Mouse (Mus musculus) kidney, postnatal 0 days (tissue): ENCODE measurements around the gene Wdr70. TPM values are rescaled to one million over a fixed set of nuclear protein-coding genes. Genes with fewer than 3 reads are reported as not detected.

Experiments
- ATAC-seq: fragments of 200-750 bp; cut with Nextera tagmentation; replicated peaks from 2 replicates; pipeline ENCODE4 v1.8.0; 2017; ENCODE audit warnings: low read depth, moderate number of reproducible peaks, moderate TSS enrichment, moderate library complexity; ENCODE audit not compliant: low FRiP score
- DNase-seq: peaks from one replicate; pipeline ENCODE4 v3.0.0-alpha.2; 2016; ENCODE audit warnings: low spot score
- H3K27ac ChIP-seq: fragments of 300-500 bp; sonication (generic); 2 replicates; pipeline ENCODE4 v1.5.1; 2014; ENCODE audit warnings: mild to moderate bottlenecking
- H3K27me3 ChIP-seq: fragments of 300-500 bp; sonication (generic); 2 replicates; pipeline ENCODE4 v1.6.1; 2014; ENCODE audit warnings: low read length, mixed read lengths; ENCODE audit not compliant: insufficient read depth
- H3K36me3 ChIP-seq: fragments of 300-500 bp; sonication (generic); 2 replicates; pipeline ENCODE4 v1.6.1; 2014; ENCODE audit warnings: low read length, mixed read lengths; ENCODE audit not compliant: insufficient read depth
- H3K4me1 ChIP-seq: fragments of 300-500 bp; sonication (generic); replicated peaks from 2 replicates; pipeline ENCODE4 v1.6.1; 2014; ENCODE audit warnings: antibody characterized with exemption, low read length, mixed read lengths; ENCODE audit not compliant: insufficient read depth
- H3K4me2 ChIP-seq: fragments of 300-500 bp; sonication (generic); 2 replicates; pipeline ENCODE4 v1.6.1; 2014; ENCODE audit warnings: mild to moderate bottlenecking, low read length, moderate library complexity, mixed read lengths
- H3K4me3 ChIP-seq: fragments of 300-500 bp; sonication (generic); replicated peaks from 2 replicates; pipeline ENCODE4 v1.5.1; 2014; ENCODE audit warnings: low read depth, low read length
- H3K9ac ChIP-seq: fragments of 300-500 bp; sonication (generic); 2 replicates; pipeline ENCODE4 v1.6.1; 2014; ENCODE audit warnings: low read depth, low read length
- H3K9me3 ChIP-seq: fragments of 300-500 bp; sonication (generic); replicated peaks from 2 replicates; pipeline ENCODE4 v1.6.1; 2016; ENCODE audit warnings: low read length, inconsistent platforms, mixed read lengths
- CTCF ChIP-seq: IDR thresholded peaks from 2 replicates; pipeline ENCODE4 v1.5.1; 2016; ENCODE audit warnings: antibody characterized with exemption, low read depth, mild to moderate bottlenecking, moderate library complexity
- WGBS: fragments of 180-500 bp; shearing (Covaris S2); extraction: QIAGEN DNeasy Blood & Tissue Kit; methylation state at CpG from one replicate; pipeline ENCODE4 v1.1.7; 2014; 5-methylcytosine and 5-hydroxymethylcytosine counted together
- polyA plus RNA-seq: library from polyadenylated mRNA; unstranded; fragments of >200 nt; fragmentation: Nextera tagmentation; extraction: Ambion mirVana; gene quantifications from 2 replicates; pipeline ENCODE4 v1.2.1, GENCODE M21; 2015

Wdr70 gene
- polyA plus RNA-seq, 1 experiment from 2014 or later = 39.5 TPM

DNA sequence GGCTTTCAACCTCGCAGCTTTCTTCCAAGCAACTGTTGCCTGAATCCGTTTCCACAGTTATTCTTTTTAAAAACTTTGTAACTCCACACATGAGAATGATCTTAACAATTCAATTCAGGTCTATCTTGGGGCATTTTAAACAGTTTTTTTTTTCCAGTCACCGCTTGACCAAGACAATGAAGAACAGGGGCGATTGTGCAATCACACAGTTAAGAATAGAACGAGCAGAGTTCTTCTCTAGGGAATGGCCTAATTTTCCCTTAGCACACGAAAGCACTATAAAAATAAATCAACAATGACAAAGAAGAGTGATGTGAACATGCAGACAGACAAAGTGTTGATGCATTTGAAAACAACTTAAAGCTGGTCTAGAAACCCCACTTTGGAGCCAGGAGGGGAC is 223.1 kb downstream of the Wdr70 start:
- no peaks in the 10 kb centered on the region for H3K36me3 ChIP-seq
- H3K9me3 ChIP-seq = no peaks in the 10 kb centered on the region
- H3K4me1 ChIP-seq = no peaks in the 10 kb centered on the region; the same call in 1 of the 2 replicates
- no peak overlapping the region for H3K27ac ChIP-seq
- no peak for DNase-seq
- H3K4me2 ChIP-seq = no peak overlapping the region
- H3K4me3 ChIP-seq = no peak overlapping the region
- no peak for ATAC-seq
- no peaks in the 10 kb centered on the region for H3K27me3 ChIP-seq
- TF ChIP-seq CTCF = no peak
- 72% methylated on average over 6 of the region's 6 CpGs for WGBS
- H3K9ac ChIP-seq = no peak overlapping the region

DNA sequence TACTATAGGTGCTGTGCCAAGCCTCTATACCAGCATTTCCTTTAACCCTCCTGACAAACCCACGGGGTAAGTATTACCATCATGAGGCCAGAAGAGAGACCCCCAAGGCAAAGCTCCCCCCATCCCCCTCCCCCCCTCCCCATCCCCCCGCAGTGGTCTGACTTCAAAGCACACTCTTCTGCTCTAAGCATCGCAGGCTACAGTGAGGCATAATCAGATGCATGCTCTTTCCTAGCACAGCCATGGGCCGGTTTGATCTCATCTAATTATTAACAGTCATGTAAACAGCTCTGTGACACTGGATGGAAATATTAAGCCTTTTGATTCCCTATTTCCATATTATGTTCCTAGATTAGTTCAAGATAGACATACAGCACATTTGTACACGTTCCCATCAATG is 226.5 kb downstream of the Wdr70 start:
- Histone ChIP-seq H3K4me1 (no peaks in the 10 kb centered on the region; the same call in 1 of the 2 replicates), H3K9me3 (no peaks in the 10 kb centered on the region), H3K4me2 (no peak overlapping the region), H3K27ac (no peak overlapping the region), H3K4me3 (no peak overlapping the region), H3K9ac (no peak overlapping the region), H3K36me3 (no peaks in the 10 kb centered on the region), H3K27me3 (no peaks in the 10 kb centered on the region)
- 65% methylated on average over 4 of the region's 5 CpGs for WGBS
- no peak for TF ChIP-seq CTCF
- DNase-seq = no peak
- no peak for ATAC-seq

DNA sequence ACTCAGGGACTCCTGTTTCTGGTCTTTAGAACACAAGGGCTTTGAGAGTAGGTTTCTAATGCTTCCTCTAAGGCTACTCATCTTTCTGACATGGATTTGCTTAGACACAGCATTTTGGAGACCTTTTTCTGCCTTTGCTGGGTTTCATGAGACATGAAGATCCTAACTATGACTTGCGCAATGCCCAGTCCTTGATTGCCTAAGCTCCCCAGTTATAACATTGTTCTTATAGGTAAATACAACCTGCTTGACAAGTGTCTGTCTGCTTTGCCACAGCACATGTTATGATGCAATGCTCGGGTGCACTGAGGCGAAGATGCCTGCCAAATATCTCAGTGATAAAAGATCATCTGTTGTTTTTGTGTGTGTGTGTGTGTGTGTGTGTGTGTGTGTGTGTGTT is 233.7 kb downstream of the Wdr70 start:
- Histone ChIP-seq H3K4me3 (no peak overlapping the region), H3K4me1 (no peaks in the 10 kb centered on the region), H3K9me3 (no peaks in the 10 kb centered on the region), H3K27ac (no peak overlapping the region), H3K9ac (no peak overlapping the region), H3K4me2 (no peak overlapping the region), H3K27me3 (no peaks in the 10 kb centered on the region), H3K36me3 (no peaks in the 10 kb centered on the region)
- DNase-seq = no peak
- 82% methylated on average over 3 of the region's 3 CpGs for WGBS
- TF ChIP-seq CTCF = no peak
- ATAC-seq = no peak

DNA sequence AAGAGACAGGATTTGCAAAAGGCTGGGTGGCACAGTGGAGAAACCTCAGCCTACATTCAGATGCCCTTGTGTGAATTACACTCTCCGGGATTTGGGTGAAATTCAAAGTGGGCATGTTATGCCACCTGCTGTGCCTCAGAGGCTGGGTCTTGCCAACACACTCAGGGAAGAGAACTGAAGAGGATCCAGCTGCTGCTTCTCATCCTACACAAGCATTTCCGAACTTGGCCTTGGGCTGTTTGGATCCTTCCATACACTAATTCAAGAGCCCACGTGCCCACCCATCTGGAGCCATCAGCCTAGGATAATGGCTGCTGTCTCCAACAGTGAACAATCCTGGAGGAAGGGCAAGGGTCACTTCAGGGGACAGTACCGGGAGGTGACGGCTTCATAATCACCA is 235.7 kb downstream of the Wdr70 start:
- WGBS = 68% methylated on average over 5 of the region's 5 CpGs

DNA sequence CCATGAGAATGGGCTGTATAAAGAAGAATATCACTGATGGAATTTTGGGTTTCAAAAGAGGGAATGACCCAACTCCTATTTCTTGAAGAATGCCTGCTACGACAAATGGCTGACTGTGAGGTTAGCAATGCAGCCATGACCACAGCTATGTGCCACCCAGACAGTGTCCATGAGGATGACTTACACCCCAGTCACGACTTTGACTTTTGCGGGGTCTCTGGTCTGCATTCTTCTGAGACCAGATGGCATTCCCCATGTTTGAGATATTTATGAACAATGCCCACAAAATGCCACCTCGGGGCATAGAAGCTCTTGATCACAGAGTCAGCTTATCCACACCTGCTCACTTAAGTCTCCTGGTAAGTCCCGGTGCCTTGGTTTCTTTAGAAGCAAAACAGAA is 236.1 kb downstream of the Wdr70 start:
- Histone ChIP-seq H3K27me3 (no peaks in the 10 kb centered on the region), H3K36me3 (no peaks in the 10 kb centered on the region), H3K27ac (no peak overlapping the region), H3K4me1 (no peaks in the 10 kb centered on the region), H3K4me3 (no peak overlapping the region), H3K9ac (no peak overlapping the region), H3K9me3 (no peaks in the 10 kb centered on the region), H3K4me2 (no peak overlapping the region)
- DNase-seq (no peak), ATAC-seq (no peak)
- WGBS = 86% methylated on average over 5 of the region's 5 CpGs
- TF ChIP-seq CTCF = no peak

More for the DNA sequence above, 235.7 kb downstream of the Wdr70 start:
- Histone ChIP-seq H3K4me2 (no peak overlapping the region), H3K9ac (no peak overlapping the region), H3K4me1 (no peaks in the 10 kb centered on the region), H3K27ac (no peak overlapping the region), H3K27me3 (no peaks in the 10 kb centered on the region), H3K4me3 (no peak overlapping the region), H3K36me3 (no peaks in the 10 kb centered on the region), H3K9me3 (no peaks in the 10 kb centered on the region)
- no peak for TF ChIP-seq CTCF
- ATAC-seq (no peak), DNase-seq (no peak)

DNA sequence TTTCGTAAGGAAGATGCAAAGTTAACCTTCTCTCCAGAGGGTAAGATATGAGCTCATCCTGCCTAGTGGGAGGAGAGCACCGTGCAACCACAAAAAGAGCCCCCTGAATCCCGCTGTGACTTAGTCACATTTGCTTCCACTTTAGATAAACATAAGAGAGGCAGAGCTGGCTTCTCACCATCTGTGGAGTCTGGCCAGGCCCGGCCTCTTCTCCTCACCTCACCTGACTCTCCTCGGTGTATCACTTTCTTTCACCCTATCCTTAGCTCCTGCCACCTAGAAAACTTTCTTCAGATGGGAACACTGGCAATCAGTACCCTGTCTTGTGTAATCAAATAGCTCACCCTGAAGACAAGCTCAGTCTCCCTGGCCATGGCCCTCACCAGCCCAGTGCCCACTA is 240.2 kb downstream of the Wdr70 start:
- Histone ChIP-seq H3K27ac (no peak overlapping the region), H3K4me3 (no peak overlapping the region), H3K9ac (no peak overlapping the region), H3K4me1 (no peaks in the 10 kb centered on the region), H3K9me3 (no peaks in the 10 kb centered on the region), H3K4me2 (no peak overlapping the region), H3K27me3 (no peaks in the 10 kb centered on the region), H3K36me3 (no peaks in the 10 kb centered on the region)
- TF ChIP-seq CTCF = no peak
- 80% methylated on average over 5 of the region's 5 CpGs for WGBS
- ATAC-seq (no peak), DNase-seq (no peak)

DNA sequence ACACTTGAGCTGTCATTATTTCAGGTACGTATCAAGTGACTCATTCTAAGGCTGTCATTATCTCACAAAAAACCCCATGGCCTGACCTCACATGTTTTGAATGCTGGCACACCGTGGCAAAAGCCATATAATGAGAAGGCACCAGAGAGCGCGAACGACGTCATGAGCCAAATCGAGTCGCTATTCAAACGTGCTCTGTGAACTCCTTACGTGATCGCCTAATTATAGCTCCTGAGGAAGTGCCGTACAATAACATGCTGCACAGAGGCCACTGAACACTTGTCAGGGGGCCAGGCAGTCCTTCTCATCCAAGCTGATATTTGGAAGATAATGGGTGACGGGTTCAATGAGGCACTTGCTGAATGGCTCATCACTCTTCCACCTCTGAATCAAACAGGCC is 241.6 kb downstream of the Wdr70 start:
- 69% methylated on average over 13 of the region's 13 CpGs for WGBS
- Histone ChIP-seq H3K9me3 (no peaks in the 10 kb centered on the region), H3K4me3 (no peak overlapping the region), H3K4me2 (no peak overlapping the region), H3K27ac (no peak overlapping the region), H3K27me3 (no peaks in the 10 kb centered on the region), H3K4me1 (no peaks in the 10 kb centered on the region), H3K9ac (no peak overlapping the region), H3K36me3 (no peaks in the 10 kb centered on the region)
- no peak for ATAC-seq
- no peak for DNase-seq
- no peak for TF ChIP-seq CTCF
